27 mouse cellular contexts compared by ENCODE assay signal in genomic region chr14:34613523-34613922, GRCm38 (mm10). TPM values are rescaled to one million over a fixed set of nuclear protein-coding genes. Genes with fewer than 3 reads are reported as not detected.
A peak's percentile ranks its signal among the peaks of the same experiment; 100 is the strongest.
DNase-seq lines count a peak whose midpoint lies in the region; ATAC-seq lines count a peak whose summit lies in the region.
"Had no signal": no experiment of that assay in that cellular context is flagged by ENCODE, and none has a peak within 500 bp of the region (broad histone marks: within the 10 kb centered on the region; RNA-seq: fewer than 3 reads in every experiment).

No protein-coding gene starts in this region.

- no peak overlapping the region for H3K4me3 ChIP-seq in heart, embryonic 14.5 days (ENCODE audit: control insufficient read depth in 1 of 2, insufficient read depth in 1 of 2, low read depth in 1 of 2, low read length in 2 of 2)
- H3K4me3 ChIP-seq in heart, embryonic 16.5 days (ENCODE audit: low read length): no peak overlapping the region
- H3K4me3 ChIP-seq: embryonic facial prominence, embryonic 10.5 days; embryonic facial prominence, embryonic 12.5 days; forebrain, embryonic 13.5 days; forebrain, embryonic 15.5 days had no signal

- no peak overlapping the region for H3K4me2 ChIP-seq in heart, embryonic 14.5 days (ENCODE audit: low read length)
- H3K4me2 ChIP-seq in heart, embryonic 16.5 days (ENCODE audit: low read depth, low read length): no peak overlapping the region
- H3K4me2 ChIP-seq: embryonic facial prominence, embryonic 12.5 days; forebrain, embryonic 13.5 days; forebrain, embryonic 15.5 days had no signal

- no peak for DNase-seq in heart, adult 18-20 months
- no peak for DNase-seq in heart, postnatal 25 days (ENCODE audit: low spot score)
- peak; percentile 40 for DNase-seq in retina, postnatal 1 day
- DNase-seq in retina, embryonic 14.5 days (ENCODE audit: low spot score): no peak
- DNase-seq: adrenal gland, adult 8-10 months; adrenal gland, postnatal 14 days; adrenal gland, postnatal 36 days; B cell, adult 2 months; cerebellum, adult 11-12 months; cerebellum, adult 2 months; cerebellum, adult 9-10 months; cerebellum, postnatal 10 days; cerebellum, postnatal 25 days had no signal

- H3K36me3 ChIP-seq in heart, embryonic 14.5 days (ENCODE audit: control insufficient read depth, insufficient read depth, low read length): no peaks in the 10 kb centered on the region
- H3K36me3 ChIP-seq in heart, embryonic 16.5 days (ENCODE audit: control insufficient read depth, insufficient read depth): no peaks in the 10 kb centered on the region
- H3K36me3 ChIP-seq: embryonic facial prominence, embryonic 10.5 days; embryonic facial prominence, embryonic 12.5 days; forebrain, embryonic 15.5 days; G1E had no signal

- WGBS in heart, embryonic 14.5 days: 19% methylated on average over 6 of the region's 6 CpGs
- 25% methylated on average over 6 of the region's 6 CpGs for WGBS in heart, embryonic 16.5 days

- peaks cover 7 to 17% of the 10 kb centered on the region in 2 experiments; a peak in 3 of 4 replicates for H3K4me1 ChIP-seq in heart, embryonic 14.5 days (ENCODE audit: control insufficient read depth in 2 of 2, insufficient read depth in 2 of 2, low read length in 2 of 2)
- peaks cover 10% of the 10 kb centered on the region for H3K4me1 ChIP-seq in heart, embryonic 16.5 days (ENCODE audit: control insufficient read depth, insufficient read depth, low read length)
- H3K4me1 ChIP-seq: forebrain, embryonic 15.5 days had no signal

- H3K9ac ChIP-seq in heart, embryonic 14.5 days (ENCODE audit: low read length): no peak overlapping the region
- no peak overlapping the region for H3K9ac ChIP-seq in heart, embryonic 16.5 days (ENCODE audit: low read length)
- H3K9ac ChIP-seq: embryonic facial prominence, embryonic 12.5 days; forebrain, embryonic 13.5 days; forebrain, embryonic 15.5 days had no signal

- intact Hi-C loops in heart, postnatal 25 days (cut with DNase I): no loop called here

- H3K27ac ChIP-seq in heart, embryonic 14.5 days (replicated peaks in 1 of 2; ENCODE audit: control insufficient read depth in 1 of 2, insufficient read depth in 1 of 2, low read depth in 2 of 2, low read length in 2 of 2): no peak overlapping the region
- H3K27ac ChIP-seq in heart, embryonic 16.5 days (ENCODE audit: low read length): no peak overlapping the region
- H3K27ac ChIP-seq: embryonic facial prominence, embryonic 10.5 days; embryonic facial prominence, embryonic 12.5 days; forebrain, embryonic 13.5 days; forebrain, embryonic 15.5 days had no signal

- ATAC-seq in heart, embryonic 14.5 days (ENCODE audit: insufficient number of reproducible peaks, insufficient read depth, low FRiP score, low read depth): peak; percentile 68
- ATAC-seq in heart, embryonic 16.5 days (replicated peaks; ENCODE audit: extremely low read depth, insufficient read depth, low FRiP score): peak; percentile 80
- ATAC-seq: activated CD4-positive, CD25-positive, alpha-beta regulatory T cell, adult 4 months; CD4-positive, CD25-positive, alpha-beta regulatory T cell, adult 4 months; forebrain, embryonic 13.5 days; forebrain, embryonic 15.5 days; Patski had no signal

- H3K9me3 ChIP-seq in heart, embryonic 14.5 days (ENCODE audit: control insufficient read depth, low read length): no peaks in the 10 kb centered on the region
- no peaks in the 10 kb centered on the region for H3K9me3 ChIP-seq in heart, embryonic 16.5 days (replicated peaks; ENCODE audit: control insufficient read depth, low read length)
- H3K9me3 ChIP-seq: embryonic facial prominence, embryonic 10.5 days; embryonic facial prominence, embryonic 12.5 days; forebrain, embryonic 13.5 days; forebrain, embryonic 15.5 days; G1E had no signal

- peaks cover 18% of the 10 kb centered on the region for H3K27me3 ChIP-seq in heart, embryonic 14.5 days (ENCODE audit: control insufficient read depth, insufficient read depth, low read length)
- 0 out of 2 replicates have a peak, but pooled peaks cover 2% of the 10 kb centered on the region for H3K27me3 ChIP-seq in heart, embryonic 16.5 days (ENCODE audit: control insufficient read depth, insufficient read depth, low read length)
- H3K27me3 ChIP-seq: Patski had no signal

RNA-seq across cellular contexts. Expression of gene Opn4, which starts 13.6 kb away (rescaled TPM):
- polyA plus RNA-seq in heart, embryonic 14.5 days (2014; fragmentation: Nextera tagmentation; extraction: Ambion mirVana): 5.0 and 5.2 TPM in 2 replicates
- total RNA-seq in heart, adult 18-20 months (2021): 1 to 10 TPM; 1.9 to 2.5 TPM
- polyA plus RNA-seq in heart, embryonic 16.5 days (2015; fragmentation: Nextera tagmentation; extraction: Ambion mirVana): 6.8 and 8.5 TPM in 2 replicates
- total RNA-seq in heart, postnatal 25 days (2021): 1 to 10 TPM; 2.6 to 2.9 TPM
- total RNA-seq: adrenal gland, adult 18-20 months; adrenal gland, postnatal 14 days; adrenal gland, postnatal 36 days; CH12.LX had no signal
- polyA plus RNA-seq: activated CD4-positive, CD25-positive, alpha-beta regulatory T cell, adult 4 months; CD4-positive, CD25-positive, alpha-beta regulatory T cell, adult 4 months; cortical plate, adult 2 months; forebrain, embryonic 13.5 days; forebrain, embryonic 15.5 days; G1E; Patski had no signal

RNA-seq across cellular contexts. Expression of gene Ldb3, which starts 25.0 kb away (rescaled TPM):
- 301 and 314 TPM in 2 replicates for polyA plus RNA-seq in heart, embryonic 14.5 days (2014; fragmentation: Nextera tagmentation; extraction: Ambion mirVana)
- 1,000 to 10,000 TPM; 1,008 to 1,034 TPM for total RNA-seq in heart, adult 18-20 months (2021)
- polyA plus RNA-seq in heart, embryonic 16.5 days (2015; fragmentation: Nextera tagmentation; extraction: Ambion mirVana): 356 and 369 TPM in 2 replicates
- total RNA-seq in heart, postnatal 25 days (2021): 1,000 to 10,000 TPM; 1,007 to 1,096 TPM
- polyA plus RNA-seq: activated CD4-positive, CD25-positive, alpha-beta regulatory T cell, adult 4 months; CD4-positive, CD25-positive, alpha-beta regulatory T cell, adult 4 months; embryonic facial prominence, embryonic 10.5 days; forebrain, embryonic 11.5 days; G1E had no signal
